Mouse (Mus musculus): Measurements from ENCODE around the gene Pla2g3. TPM values are rescaled to one million over a fixed set of nuclear protein-coding genes. Genes with fewer than 3 reads are reported as not detected.

The Pla2g3 gene
- polyA plus RNA-seq, 1 experiment: 0.87 TPM

Other genes starting within 250 kb of the Pla2g3 start
- 19.8 and 20.2 TPM in 2 replicates for gene Drg1, start 221.9 kb upstream of the Pla2g3 start, polyA plus RNA-seq (2012; rRNA removed)
- 11.0 and 13.6 TPM in 2 replicates for gene Patz1, start 199.4 kb upstream of the Pla2g3 start, polyA plus RNA-seq (2012; rRNA removed)
- gene Pik3ip1, start 157.9 kb upstream of the Pla2g3 start, polyA plus RNA-seq (2012; rRNA removed): 5.2 and 6.7 TPM in 2 replicates
- gene Limk2, start 79.1 kb upstream of the Pla2g3 start, polyA plus RNA-seq (2012; rRNA removed): 88.4 and 96.3 TPM in 2 replicates
- gene Rnf185, start 35.9 kb upstream of the Pla2g3 start, polyA plus RNA-seq (2012; rRNA removed): 34.3 and 34.4 TPM in 2 replicates
- gene Inpp5j, start 16.5 kb downstream of the Pla2g3 start, polyA plus RNA-seq (2012; rRNA removed): 28.4 and 33.6 TPM in 2 replicates
- gene Selenom, start 26.4 kb downstream of the Pla2g3 start, polyA plus RNA-seq (2012; rRNA removed): 182 and 262 TPM in 2 replicates
- gene Smtn, start 52.3 kb downstream of the Pla2g3 start, polyA plus RNA-seq (2012; rRNA removed): 46.6 and 57.6 TPM in 2 replicates
- 6.9 and 7.9 TPM in 2 replicates for gene Morc2a, start 160.9 kb downstream of the Pla2g3 start, polyA plus RNA-seq (2012; rRNA removed)

Measured in large intestine, adult 2 months (tissue).